ENCODE assay signal across 9 mouse cellular contexts in the genomic region with DNA sequence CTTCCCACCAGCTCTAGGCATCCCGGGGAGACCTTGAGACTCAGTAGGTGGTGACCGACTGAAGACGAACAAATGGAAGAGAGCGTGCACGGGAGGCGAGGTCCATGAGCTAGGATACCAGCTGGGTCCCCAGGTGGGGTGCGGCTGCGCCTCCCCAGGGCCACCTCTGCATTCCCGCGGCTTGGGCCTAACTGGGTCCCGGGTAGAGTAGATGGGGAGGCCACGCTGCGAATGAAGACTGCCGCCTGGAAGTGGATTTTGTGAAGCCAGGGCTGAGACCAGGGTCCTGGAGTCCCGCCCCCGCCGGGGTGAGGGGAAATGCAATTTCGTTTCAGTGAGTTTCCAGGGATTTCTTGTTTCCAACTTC. TPM values are rescaled to one million over a fixed set of nuclear protein-coding genes. Genes with fewer than 3 reads are reported as not detected.
DNase-seq lines count a peak whose midpoint lies in the region; ATAC-seq lines count a peak whose summit lies in the region.
"Had no signal": no experiment of that assay in that cellular context is flagged by ENCODE, and none has a peak within 500 bp of the region (broad histone marks: within the 10 kb centered on the region; RNA-seq: fewer than 3 reads in every experiment).

No protein-coding gene starts in this region.

- no peak overlapping the region for H3K27ac ChIP-seq in lung, embryonic 15.5 days
- H3K27ac ChIP-seq in hindbrain, embryonic 13.5 days, result peak overlapping the region; percentile 70; the same call in 1 of the 2 replicates

- H3K4me1 ChIP-seq in lung, embryonic 15.5 days, result peaks cover 55% of the 10 kb centered on the region
- peaks cover 45% of the 10 kb centered on the region for H3K4me1 ChIP-seq in hindbrain, embryonic 13.5 days (replicated peaks)

- H3K9me3 ChIP-seq in lung, embryonic 15.5 days, result no peaks in the 10 kb centered on the region
- H3K9me3 ChIP-seq in hindbrain, embryonic 13.5 days, result no peaks in the 10 kb centered on the region

- ATAC-seq in lung, embryonic 15.5 days (ENCODE audit: borderline replicate concordance, extremely low read depth, low FRiP score, low TSS enrichment), result no peak
- no peak for ATAC-seq in hindbrain, embryonic 13.5 days (ENCODE audit: low FRiP score)
- ATAC-seq in activated CD4-positive, CD25-positive, alpha-beta regulatory T cell, adult 4 months, result no peak

- H3K36me3 ChIP-seq in lung, embryonic 15.5 days, result no peaks in the 10 kb centered on the region
- H3K36me3 ChIP-seq in hindbrain, embryonic 13.5 days, result no peaks in the 10 kb centered on the region

- H3K4me2 ChIP-seq in lung, embryonic 15.5 days, result 0 out of 2 replicates have a peak overlapping the region, but pooled peaks have one; percentile 3
- peak overlapping the region; percentile 42 for H3K4me2 ChIP-seq in hindbrain, embryonic 13.5 days

- peaks cover 84% of the 10 kb centered on the region for H3K27me3 ChIP-seq in lung, embryonic 15.5 days
- peaks cover 81% of the 10 kb centered on the region for H3K27me3 ChIP-seq in hindbrain, embryonic 13.5 days

- peak; percentile 16 for DNase-seq in cerebellum, adult 11-12 months
- DNase-seq in cerebellum, postnatal 4 days (ENCODE audit: low spot score in 2 of 2), result no peak
- DNase-seq in lung, postnatal 36 days, result no peak
- peak; percentile 75 for DNase-seq in neural tube, embryonic 10.5 days (ENCODE audit: extremely low spot score, low spot score)
- DNase-seq in gastrocnemius, postnatal 25 days, result no peak

- H3K9ac ChIP-seq in lung, embryonic 15.5 days, result no peak overlapping the region
- peak overlapping the region; percentile 55 for H3K9ac ChIP-seq in hindbrain, embryonic 13.5 days

- H3K4me3 ChIP-seq in lung, embryonic 15.5 days, result peak overlapping the region; percentile 6
- peak overlapping the region; percentile 28 for H3K4me3 ChIP-seq in hindbrain, embryonic 13.5 days

- WGBS in lung, embryonic 15.5 days, result 2% methylated on average over 18 of the region's 18 CpGs
- 2% methylated on average over 18 of the region's 18 CpGs for WGBS in hindbrain, embryonic 13.5 days

RNA-seq across cellular contexts. Expression of a gene that starts 6.0 kb away (rescaled TPM):
- polyA plus RNA-seq in lung, embryonic 15.5 days (2015; fragmentation: Nextera tagmentation; extraction: Ambion mirVana), result not detected in 2 replicates
- 1.7 and 2.1 TPM in 2 replicates for polyA plus RNA-seq in hindbrain, embryonic 13.5 days (2015; fragmentation: Nextera tagmentation; extraction: Ambion mirVana)
- total RNA-seq in gastrocnemius, postnatal 25 days (2021), result not detected
- not detected for polyA plus RNA-seq in activated CD4-positive, CD25-positive, alpha-beta regulatory T cell, adult 4 months (2017; shearing (Covaris generic))
- total RNA-seq: liver, adult 2 months had no signal
- polyA plus RNA-seq: liver, adult 2 months had no signal

RNA-seq across cellular contexts. Expression of a gene that starts 34.7 kb away (rescaled TPM):
- polyA plus RNA-seq in lung, embryonic 15.5 days (2015; fragmentation: Nextera tagmentation; extraction: Ambion mirVana), result 18.1 and 21.1 TPM in 2 replicates
- polyA plus RNA-seq in hindbrain, embryonic 13.5 days (2015; fragmentation: Nextera tagmentation; extraction: Ambion mirVana), result 9.0 and 9.9 TPM in 2 replicates
- 10 to 100 TPM; 30.4 to 33.6 TPM for total RNA-seq in gastrocnemius, postnatal 25 days (2021)
- polyA plus RNA-seq in activated CD4-positive, CD25-positive, alpha-beta regulatory T cell, adult 4 months (2017; shearing (Covaris generic)), result 1 to 10 TPM; 5.9 to 7.6 TPM

RNA-seq across cellular contexts. Expression of a gene that starts 34.8 kb away (rescaled TPM):
- 24.5 and 25.7 TPM in 2 replicates for polyA plus RNA-seq in lung, embryonic 15.5 days (2015; fragmentation: Nextera tagmentation; extraction: Ambion mirVana)
- 31.9 and 33.0 TPM in 2 replicates for polyA plus RNA-seq in hindbrain, embryonic 13.5 days (2015; fragmentation: Nextera tagmentation; extraction: Ambion mirVana)
- total RNA-seq in gastrocnemius, postnatal 25 days (2021), result 10 to 100 TPM in 1 of 2 experiments, 1 to 10 TPM in 1; 9.9 to 10.0 TPM
- 10 to 100 TPM; 14.5 to 29.3 TPM for polyA plus RNA-seq in activated CD4-positive, CD25-positive, alpha-beta regulatory T cell, adult 4 months (2017; shearing (Covaris generic))

RNA-seq across cellular contexts. Expression of a gene that starts 59.0 kb away (rescaled TPM):
- polyA plus RNA-seq in lung, embryonic 15.5 days (2015; fragmentation: Nextera tagmentation; extraction: Ambion mirVana), result 75.0 and 80.1 TPM in 2 replicates
- polyA plus RNA-seq in hindbrain, embryonic 13.5 days (2015; fragmentation: Nextera tagmentation; extraction: Ambion mirVana), result 91.7 and 93.5 TPM in 2 replicates
- 10 to 100 TPM; 66.1 to 68.9 TPM for total RNA-seq in gastrocnemius, postnatal 25 days (2021)
- 100 to 1,000 TPM in 1 of 2 experiments, 10 to 100 TPM in 1; 79.2 to 103 TPM for polyA plus RNA-seq in activated CD4-positive, CD25-positive, alpha-beta regulatory T cell, adult 4 months (2017; shearing (Covaris generic))

Comparison
In these comparisons a context has a peak if more than half of its experiments do, and no peak if none do; other contexts are left out.
1. DNase-seq: peak in cerebellum, adult 11-12 months (single experiment) and neural tube, embryonic 10.5 days (single experiment); none in cerebellum, postnatal 4 days (0 of 2), lung, postnatal 36 days (single experiment) and gastrocnemius, postnatal 25 days (single experiment).